Mouse (Mus musculus) forebrain, embryonic 16.5 days (tissue): ENCODE measurements around the gene Lcp1. TPM values are rescaled to one million over a fixed set of nuclear protein-coding genes. Genes with fewer than 3 reads are reported as not detected.

ENCODE experiments used
- ATAC-seq: fragments of 200-750 bp; cut with Nextera tagmentation; 2 replicates; pipeline ENCODE4 v1.8.0; 2017; ENCODE audit warnings: mild to moderate bottlenecking, moderate library complexity
- H3K27ac ChIP-seq: fragments of 300-500 bp; sonication (generic); 2 replicates; pipeline ENCODE4 v1.5.1; 2014; ENCODE audit warnings: low read length, control low read depth
- H3K27me3 ChIP-seq: fragments of 300-500 bp; sonication (generic); replicated peaks from 2 replicates; pipeline ENCODE4 v1.6.1; 2014; ENCODE audit warnings: low read length; ENCODE audit not compliant: control insufficient read depth, insufficient read depth
- H3K36me3 ChIP-seq: fragments of 300-500 bp; sonication (generic); 2 replicates; pipeline ENCODE4 v1.6.1; 2014; ENCODE audit not compliant: control insufficient read depth, insufficient read depth
- H3K4me1 ChIP-seq: fragments of 300-500 bp; sonication (generic); replicated peaks from 2 replicates; pipeline ENCODE4 v1.6.1; 2014; ENCODE audit warnings: low read length; ENCODE audit not compliant: control insufficient read depth, insufficient read depth
- H3K4me2 ChIP-seq: fragments of 300-500 bp; sonication (generic); 2 replicates; pipeline ENCODE4 v1.6.1; 2014; ENCODE audit warnings: mild to moderate bottlenecking, low read length, control low read depth
- H3K4me3 ChIP-seq: fragments of 300-500 bp; sonication (generic); replicated peaks from 2 replicates; pipeline ENCODE4 v1.5.1; 2014; ENCODE audit warnings: mild to moderate bottlenecking, low read length, control low read depth
- H3K9ac ChIP-seq: fragments of 300-500 bp; sonication (generic); replicated peaks from 2 replicates; pipeline ENCODE4 v1.6.1; 2014; ENCODE audit warnings: low read depth, low read length, control low read depth
- H3K9me3 ChIP-seq: fragments of 300-500 bp; sonication (generic); 2 replicates; pipeline ENCODE4 v1.6.1; 2016; ENCODE audit warnings: low read length; ENCODE audit not compliant: control insufficient read depth
- WGBS: fragments of 180-500 bp; shearing (Covaris S2); extraction: QIAGEN DNeasy Blood & Tissue Kit; methylation state at CpG from one replicate; pipeline ENCODE4 v1.1.7; 2014; 5-methylcytosine and 5-hydroxymethylcytosine counted together
- polyA plus RNA-seq: library from polyadenylated mRNA; unstranded; fragments of >200 nt; fragmentation: Nextera tagmentation; extraction: Ambion mirVana; gene quantifications from 2 replicates; pipeline ENCODE4 v1.2.1, GENCODE M21; 2015

Lcp1 gene
- polyA plus RNA-seq, 1 experiment from 2014 or later: 11.7 TPM

- Histone ChIP-seq H3K9ac (no peak overlapping the region), H3K9me3 (no peaks in the 10 kb centered on the region), H3K4me1 (no peaks in the 10 kb centered on the region), H3K36me3 (no peaks in the 10 kb centered on the region), H3K27ac (no peak overlapping the region), H3K4me2 (no peak overlapping the region), H3K4me3 (no peak overlapping the region), H3K27me3 (no peaks in the 10 kb centered on the region)
- 80% methylated on average over 2 of the region's 2 CpGs for WGBS
- no peak for ATAC-seq
Measured at GRCm38 (mm10) chr14:75150653-75151052, 19.8 kb downstream of the Lcp1 start.

GRCm38 (mm10) chr14:75151146-75151545, 20.2 kb downstream of the Lcp1 start:
- WGBS: 87% methylated on average over 3 of the region's 3 CpGs

GRCm38 (mm10) chr14:75154481-75154880, 23.6 kb downstream of the Lcp1 start:
- H3K9me3 ChIP-seq: no peaks in the 10 kb centered on the region
- no peak overlapping the region for H3K4me2 ChIP-seq
- H3K36me3 ChIP-seq: no peaks in the 10 kb centered on the region
- ATAC-seq: no peak
- no peak overlapping the region for H3K4me3 ChIP-seq
- no peaks in the 10 kb centered on the region for H3K27me3 ChIP-seq
- no peaks in the 10 kb centered on the region for H3K4me1 ChIP-seq
- no peak overlapping the region for H3K9ac ChIP-seq
- no peak overlapping the region for H3K27ac ChIP-seq
- WGBS: 87% methylated on average over 8 of the region's 8 CpGs

More at GRCm38 (mm10) chr14:75151146-75151545, 20.2 kb downstream of the Lcp1 start:
- H3K27me3 ChIP-seq: no peaks in the 10 kb centered on the region
- no peaks in the 10 kb centered on the region for H3K36me3 ChIP-seq
- H3K27ac ChIP-seq: no peak overlapping the region
- no peak overlapping the region for H3K9ac ChIP-seq
- no peak overlapping the region for H3K4me2 ChIP-seq
- H3K4me3 ChIP-seq: no peak overlapping the region
- no peaks in the 10 kb centered on the region for H3K4me1 ChIP-seq
- no peaks in the 10 kb centered on the region for H3K9me3 ChIP-seq
- ATAC-seq: no peak

- no peak overlapping the region for H3K27ac ChIP-seq
- H3K27me3 ChIP-seq: no peaks in the 10 kb centered on the region
- ATAC-seq: no peak
- H3K4me1 ChIP-seq: no peaks in the 10 kb centered on the region
- H3K9ac ChIP-seq: no peak overlapping the region
- H3K4me2 ChIP-seq: no peak overlapping the region
- 95% methylated on average over 2 of the region's 2 CpGs for WGBS
- no peak overlapping the region for H3K4me3 ChIP-seq
- H3K36me3 ChIP-seq: no peaks in the 10 kb centered on the region
- no peaks in the 10 kb centered on the region for H3K9me3 ChIP-seq
Measured at GRCm38 (mm10) chr14:75159375-75159774, 28.5 kb downstream of the Lcp1 start.

- no peak for ATAC-seq
- no peaks in the 10 kb centered on the region for H3K27me3 ChIP-seq
- H3K9me3 ChIP-seq: no peaks in the 10 kb centered on the region
- no peak overlapping the region for H3K4me3 ChIP-seq
- 92% methylated on average over 8 of the region's 8 CpGs for WGBS
- no peaks in the 10 kb centered on the region for H3K4me1 ChIP-seq
- H3K27ac ChIP-seq: no peak overlapping the region
- H3K9ac ChIP-seq: no peak overlapping the region
- H3K36me3 ChIP-seq: no peaks in the 10 kb centered on the region
- H3K4me2 ChIP-seq: no peak overlapping the region
Measured at GRCm38 (mm10) chr14:75163866-75164265, 33.0 kb downstream of the Lcp1 start.

- Histone ChIP-seq H3K9ac (no peak overlapping the region), H3K9me3 (no peaks in the 10 kb centered on the region), H3K27me3 (no peaks in the 10 kb centered on the region), H3K27ac (no peak overlapping the region), H3K4me2 (no peak overlapping the region), H3K4me1 (no peaks in the 10 kb centered on the region), H3K4me3 (no peak overlapping the region), H3K36me3 (no peaks in the 10 kb centered on the region)
- no peak for ATAC-seq
- WGBS: 94% methylated on average over 9 of the region's 9 CpGs
Measured at GRCm38 (mm10) chr14:75164345-75164744, 33.4 kb downstream of the Lcp1 start.

GRCm38 (mm10) chr14:75165574-75166131, 34.8 kb downstream of the Lcp1 start:
- H3K9me3 ChIP-seq: no peaks in the 10 kb centered on the region
- no peak overlapping the region for H3K4me3 ChIP-seq
- H3K9ac ChIP-seq: no peak overlapping the region
- no peak overlapping the region for H3K27ac ChIP-seq
- H3K4me2 ChIP-seq: no peak overlapping the region
- H3K27me3 ChIP-seq: no peaks in the 10 kb centered on the region
- 94% methylated on average over 2 of the region's 2 CpGs for WGBS
- no peaks in the 10 kb centered on the region for H3K36me3 ChIP-seq
- ATAC-seq: no peak
- no peaks in the 10 kb centered on the region for H3K4me1 ChIP-seq

GRCm38 (mm10) chr14:75168501-75168900, 37.6 kb downstream of the Lcp1 start:
- Histone ChIP-seq H3K9ac (no peak overlapping the region), H3K36me3 (no peaks in the 10 kb centered on the region), H3K27ac (no peak overlapping the region), H3K27me3 (no peaks in the 10 kb centered on the region), H3K9me3 (no peaks in the 10 kb centered on the region), H3K4me2 (no peak overlapping the region), H3K4me1 (no peaks in the 10 kb centered on the region), H3K4me3 (no peak overlapping the region)
- 94% methylated on average over 3 of the region's 3 CpGs for WGBS
- ATAC-seq: no peak

GRCm38 (mm10) chr14:75170546-75170945, 39.6 kb downstream of the Lcp1 start:
- no peaks in the 10 kb centered on the region for H3K4me1 ChIP-seq
- no peaks in the 10 kb centered on the region for H3K36me3 ChIP-seq
- no peaks in the 10 kb centered on the region for H3K9me3 ChIP-seq
- H3K27ac ChIP-seq: no peak overlapping the region
- no peak for ATAC-seq
- no peaks in the 10 kb centered on the region for H3K27me3 ChIP-seq
- WGBS: 94% methylated on average over 1 of the region's 1 CpGs
- no peak overlapping the region for H3K4me2 ChIP-seq
- no peak overlapping the region for H3K9ac ChIP-seq
- H3K4me3 ChIP-seq: no peak overlapping the region

GRCm38 (mm10) chr14:75174296-75174695, 43.4 kb downstream of the Lcp1 start:
- Histone ChIP-seq H3K27ac (no peak overlapping the region), H3K4me2 (no peak overlapping the region), H3K4me1 (no peaks in the 10 kb centered on the region), H3K9me3 (no peaks in the 10 kb centered on the region), H3K9ac (no peak overlapping the region), H3K36me3 (no peaks in the 10 kb centered on the region), H3K4me3 (no peak overlapping the region), H3K27me3 (no peaks in the 10 kb centered on the region)
- ATAC-seq: no peak
- WGBS: 89% methylated on average over 8 of the region's 8 CpGs
